Mouse (Mus musculus) lung, postnatal 0 days (tissue): ENCODE measurements at regions not wholly inside any gene's neighbourhood (a gene's known extent, or its start where the extent isn't known, plus 50 kb on each side); places are given as distances from the start of the nearest gene placed in this dataset.

ENCODE experiments used
- CTCF ChIP-seq: IDR thresholded peaks from 2 replicates; pipeline ENCODE4 v1.5.1; 2016; ENCODE audit warnings: antibody characterized with exemption, mild to moderate bottlenecking
- EP300 ChIP-seq: IDR thresholded peaks from 2 replicates; pipeline ENCODE4 v1.6.1; 2016; ENCODE audit warnings: antibody characterized with exemption, mild to moderate bottlenecking, control low read depth

- no peak for TF ChIP-seq CTCF
- TF ChIP-seq EP300: no peak
Measured at GRCm38 (mm10) chr15:62123756-62124155, 1200.9 kb upstream of the A1bg start.
